Mouse (Mus musculus) testis, adult 2 months (tissue): ENCODE data around the gene Taco1.

Experiments used
- CTCF ChIP-seq: fragments of 200-500 bp; IDR thresholded peaks from 2 replicates; pipeline ENCODE4 v1.5.1; 2012; ENCODE audit warnings: low read depth, mild to moderate bottlenecking, inconsistent platforms, low read length, moderate library complexity; ENCODE audit not compliant: control insufficient read depth, insufficient read depth, insufficient replicate concordance
- POLR2A ChIP-seq: fragments of 200-500 bp; IDR thresholded peaks from 2 replicates; pipeline ENCODE4 v1.6.1; 2012; ENCODE audit warnings: low read depth, mild to moderate bottlenecking, inconsistent platforms, low read length, moderate library complexity; ENCODE audit not compliant: control insufficient read depth

DNA sequence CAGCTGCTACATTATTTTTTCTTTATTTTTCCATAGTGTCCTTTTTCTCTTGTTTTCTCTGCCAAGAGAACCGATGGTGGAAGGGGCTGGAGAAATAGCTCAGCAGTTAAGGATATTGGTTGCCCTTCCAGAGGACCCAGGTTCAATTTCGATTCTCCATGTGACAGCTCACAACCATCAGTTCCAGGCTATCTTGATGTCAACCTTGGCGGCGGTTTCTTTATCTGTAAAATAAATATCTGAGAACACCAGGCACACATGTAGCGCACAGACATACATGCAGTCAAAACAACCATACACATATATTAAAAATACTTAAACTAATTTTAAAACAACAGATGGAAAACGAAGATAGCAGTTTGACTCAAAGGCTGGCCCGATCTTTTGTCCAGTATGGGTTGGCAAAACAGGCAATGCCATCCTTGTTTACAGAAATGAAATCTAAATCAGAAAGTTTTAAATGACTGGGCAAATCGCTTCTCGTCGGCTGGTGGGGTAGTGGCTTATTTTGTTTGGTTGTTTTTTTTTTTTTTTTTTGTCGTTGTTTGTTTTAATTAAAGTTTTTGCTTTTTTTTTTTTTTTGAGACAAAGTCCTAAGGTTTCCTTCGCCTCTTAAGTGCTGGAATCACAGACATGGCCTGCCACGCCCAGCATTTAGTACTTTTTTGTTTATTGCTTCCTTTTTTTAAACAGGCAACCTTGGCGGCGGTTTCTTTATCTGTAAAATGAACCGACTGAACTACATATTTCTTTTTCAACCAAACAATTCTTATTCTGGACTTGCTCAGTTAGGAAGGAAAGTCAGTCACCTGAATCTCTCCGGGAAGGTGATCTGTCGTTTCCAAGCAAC lies 563 bp upstream of the Taco1 start:
- no peak for TF ChIP-seq CTCF
- TF ChIP-seq POLR2A = no peak
